Mouse (Mus musculus) olfactory bulb, adult 2 months (tissue): ENCODE results near the gene Ccdc3.

Source experiments
- CTCF ChIP-seq: fragments of 200-500 bp; IDR thresholded peaks from 2 replicates; pipeline ENCODE4 v1.5.1; 2012; ENCODE audit warnings: low read depth, mild to moderate bottlenecking, low read length, moderate library complexity; ENCODE audit not compliant: insufficient read depth
- POLR2A ChIP-seq: fragments of 200-500 bp; IDR thresholded peaks from 2 replicates; pipeline ENCODE4 v1.6.1; 2012; ENCODE audit warnings: mild to moderate bottlenecking, low read depth, low read length, moderate library complexity; ENCODE audit not compliant: insufficient read depth

DNA sequence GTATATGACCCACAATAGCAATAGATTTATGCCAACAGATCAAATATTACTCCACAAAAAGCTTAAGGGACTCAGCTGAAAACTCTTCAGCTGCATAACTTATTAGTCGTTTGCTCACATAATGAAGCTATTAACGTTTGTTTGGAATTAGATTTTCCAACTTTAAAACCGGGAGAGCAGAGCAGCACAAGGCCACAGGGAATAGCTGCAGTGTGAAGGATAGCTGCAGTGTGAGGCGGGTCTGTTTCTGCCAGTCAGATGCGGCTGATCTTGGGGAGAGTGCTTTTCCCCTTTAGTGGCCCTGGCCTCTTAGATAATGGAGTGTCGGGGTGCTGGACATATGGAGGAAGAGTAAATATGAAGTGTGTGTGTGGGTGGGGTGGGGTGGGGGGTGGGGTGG is 6.9 kb downstream of the Ccdc3 start:
- TF ChIP-seq POLR2A = no peak
- no peak for TF ChIP-seq CTCF
